Mouse (Mus musculus) hindbrain, postnatal 0 days (tissue): ENCODE data around the gene Gpx7. TPM values are rescaled to one million over a fixed set of nuclear protein-coding genes. Genes with fewer than 3 reads are reported as not detected.
"Not testable (repeated sequence)": the region's sequence is repeated elsewhere in the genome, so short reads cannot be mapped to it uniquely, and the experiment has no call there.

Experiments
- ATAC-seq: fragments of 200-750 bp; cut with Nextera tagmentation; 2 replicates; pipeline ENCODE4 v1.8.0; 2017; ENCODE audit warnings: mild to moderate bottlenecking, moderate TSS enrichment, moderate library complexity
- DNase-seq: peaks from one replicate; pipeline ENCODE4 v3.0.0-alpha.2; 2015; ENCODE audit warnings: low spot score
- H3K27ac ChIP-seq: fragments of 300-500 bp; sonication (generic); 2 replicates; pipeline ENCODE4 v1.5.1; 2014; ENCODE audit warnings: mild to moderate bottlenecking
- H3K27me3 ChIP-seq: fragments of 300-500 bp; sonication (generic); 2 replicates; pipeline ENCODE4 v1.6.1; 2014; ENCODE audit warnings: low read length, mixed read lengths; ENCODE audit not compliant: insufficient read depth
- H3K36me3 ChIP-seq: fragments of 300-500 bp; sonication (generic); 2 replicates; pipeline ENCODE4 v1.6.1; 2014; ENCODE audit warnings: low read length, mixed read lengths; ENCODE audit not compliant: insufficient read depth
- H3K4me1 ChIP-seq: fragments of 300-500 bp; sonication (generic); 2 replicates; pipeline ENCODE4 v1.6.1; 2014; ENCODE audit warnings: antibody characterized with exemption, low read length, mixed read lengths; ENCODE audit not compliant: insufficient read depth
- H3K4me2 ChIP-seq: fragments of 300-500 bp; sonication (generic); 2 replicates; pipeline ENCODE4 v1.6.1; 2014; ENCODE audit warnings: low read depth, mild to moderate bottlenecking, low read length, moderate library complexity, mixed read lengths
- H3K4me3 ChIP-seq: fragments of 300-500 bp; sonication (generic); 2 replicates; pipeline ENCODE4 v1.5.1; 2014; ENCODE audit warnings: low read length
- H3K9ac ChIP-seq: fragments of 300-500 bp; sonication (generic); replicated peaks from 2 replicates; pipeline ENCODE4 v1.6.1; 2014; ENCODE audit warnings: mild to moderate bottlenecking, low read length, moderate library complexity, mixed read lengths
- H3K9me3 ChIP-seq: fragments of 300-500 bp; sonication (generic); 2 replicates; pipeline ENCODE4 v1.6.1; 2016; ENCODE audit warnings: low read length, mixed read lengths
- CTCF ChIP-seq: IDR thresholded peaks from 2 replicates; pipeline ENCODE4 v1.5.1; 2016; ENCODE audit warnings: antibody characterized with exemption, control low read depth, low read depth
- WGBS: fragments of 180-500 bp; shearing (Covaris S2); extraction: QIAGEN DNeasy Blood & Tissue Kit; methylation state at CpG from one replicate; pipeline ENCODE4 v1.1.7; 2014; 5-methylcytosine and 5-hydroxymethylcytosine counted together
- polyA plus RNA-seq: library from polyadenylated mRNA; unstranded; fragments of >200 nt; fragmentation: Nextera tagmentation; extraction: Ambion mirVana; gene quantifications from 2 replicates; pipeline ENCODE4 v1.2.1, GENCODE M21; 2015
- total RNA-seq: library from RNA; depleted of rRNA; stranded (reverse); fragments of >200 nt; gene quantifications from 2 replicates; pipeline ENCODE4 v1.2.3, GENCODE M21; 2014

Gpx7 gene
- total and polyA plus RNA-seq, 2 experiments from 2014 or later, result 36.5 to 38.6 TPM

DNA sequence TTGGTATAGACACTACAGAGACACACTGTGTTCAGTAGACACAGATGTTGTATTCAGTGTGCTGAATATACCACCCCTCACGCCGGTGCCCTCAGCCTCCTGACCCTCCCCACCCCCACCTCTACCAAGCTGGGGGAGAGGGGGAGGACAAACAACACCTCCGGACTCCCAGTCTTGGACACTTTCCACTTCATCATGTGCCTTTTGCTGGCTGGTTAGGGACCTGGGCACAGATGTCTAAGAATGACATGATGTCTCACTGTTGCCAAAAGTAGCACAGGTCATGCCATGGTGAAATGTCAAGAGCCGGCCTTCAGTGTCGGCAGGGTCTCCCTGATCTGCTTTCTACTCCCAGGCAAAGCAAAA, 42.7 kb downstream of the Gpx7 start:
- no peak for TF ChIP-seq CTCF
- WGBS, result 15% methylated on average over 5 of the region's 5 CpGs
- Histone ChIP-seq H3K27ac (no peak overlapping the region), H3K9me3 (no peaks in the 10 kb centered on the region), H3K4me1 (peaks cover 16% of the 10 kb centered on the region), H3K36me3 (no peaks in the 10 kb centered on the region), H3K4me2 (no peak overlapping the region), H3K4me3 (no peak overlapping the region), H3K9ac (no peak overlapping the region), H3K27me3 (no peaks in the 10 kb centered on the region)
- DNase-seq, result no peak
- ATAC-seq, result no peak

DNA sequence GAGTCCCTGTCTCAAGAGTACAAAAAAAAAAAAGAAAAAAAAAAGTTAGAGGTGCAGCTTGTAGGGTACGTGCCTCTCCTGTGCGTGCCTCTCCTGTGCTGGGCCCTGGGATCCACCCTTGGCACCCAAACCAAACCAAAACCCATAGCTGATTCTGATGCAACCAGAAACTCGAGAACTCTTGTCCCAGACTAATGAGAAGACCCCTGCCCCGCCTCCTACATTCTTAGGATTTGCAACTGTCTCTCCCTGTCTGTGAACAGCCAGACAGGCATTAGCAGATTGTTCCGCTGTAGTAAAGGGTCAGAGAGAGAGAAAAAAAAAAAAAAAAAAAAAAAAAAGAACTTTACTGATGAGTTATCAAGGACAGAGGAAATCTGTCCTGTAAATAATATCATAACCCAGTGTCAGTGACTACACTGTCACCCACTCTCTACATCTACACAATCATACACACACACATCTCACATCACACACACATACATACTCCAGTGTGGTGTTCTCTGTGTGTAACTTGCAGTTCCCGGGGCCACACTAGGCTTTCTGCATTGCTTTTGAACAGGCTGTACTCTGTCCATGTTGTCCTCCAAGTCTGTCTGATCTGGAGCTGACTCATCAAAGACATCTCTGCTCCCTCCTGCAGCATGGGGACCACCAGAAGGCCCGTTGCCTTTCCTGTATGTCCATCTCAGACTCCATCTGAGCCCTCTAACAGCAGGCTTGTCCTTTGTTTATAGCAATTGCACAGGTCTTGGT, 43.2 kb downstream of the Gpx7 start:
- 0 out of 2 replicates have a peak overlapping the region, but pooled peaks have one; percentile 6 for H3K4me2 ChIP-seq
- WGBS, result 24% methylated on average over 7 of the region's 7 CpGs

DNA sequence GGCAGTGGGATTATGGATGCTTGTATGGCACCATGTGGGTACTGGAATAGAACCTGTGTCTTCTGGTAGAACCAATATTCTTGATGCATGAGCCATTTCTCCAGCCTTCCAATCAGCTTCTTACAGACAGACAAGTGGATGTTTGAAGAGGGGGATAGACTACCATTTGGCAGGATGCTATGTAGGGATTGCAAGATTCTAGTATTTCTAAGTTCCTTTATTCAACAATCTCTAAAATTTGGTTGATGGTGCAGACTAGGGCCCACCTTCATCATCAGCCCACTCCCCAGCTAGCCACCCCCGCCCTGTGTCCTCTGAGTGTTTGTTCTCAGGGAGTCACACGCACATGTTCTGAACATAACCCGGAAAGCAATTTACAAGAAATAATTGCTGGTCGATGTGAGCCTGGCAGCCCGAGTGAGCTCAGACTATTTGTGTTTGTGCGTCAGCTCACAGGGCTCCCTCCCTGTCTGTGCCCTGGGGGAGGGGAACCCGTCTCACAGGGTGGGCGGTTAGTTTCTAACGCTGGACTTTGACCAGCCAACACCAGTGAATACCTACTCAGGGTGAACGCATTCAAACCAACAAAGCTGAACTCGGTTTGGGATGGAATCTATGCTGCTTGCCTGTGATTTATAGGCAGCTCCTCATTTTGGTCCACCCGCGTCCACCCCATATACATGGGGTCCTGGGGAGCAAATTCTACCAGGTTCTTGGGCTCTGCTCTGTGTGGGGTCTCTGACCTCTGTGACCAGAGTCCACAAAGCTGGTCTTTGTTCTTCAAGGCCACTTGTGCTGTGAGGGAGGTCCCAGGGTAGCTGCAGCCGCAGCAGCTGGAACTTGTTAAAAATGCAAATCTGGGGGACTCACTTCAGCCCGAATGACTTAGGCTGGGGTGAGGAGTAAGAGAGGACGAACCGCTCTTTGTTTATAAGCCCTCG, 44.2 kb downstream of the Gpx7 start:
- Histone ChIP-seq H3K4me3 (no peak overlapping the region), H3K27me3 (no peaks in the 10 kb centered on the region), H3K9me3 (no peaks in the 10 kb centered on the region), H3K36me3 (no peaks in the 10 kb centered on the region), H3K4me2 (peak overlapping the region; percentile 6; the same call in 1 of the 2 replicates), H3K9ac (peak overlapping the region; percentile 31; the same call in 1 of the 2 replicates), H3K4me1 (peaks cover 16% of the 10 kb centered on the region), H3K27ac (peak overlapping the region; percentile 51; the same call in 1 of the 2 replicates)
- TF ChIP-seq CTCF, result no peak
- ATAC-seq (peak; percentile 55; the same call in 1 of the 2 replicates), DNase-seq (peak; percentile 53)
- WGBS, result 12% methylated on average over 18 of the region's 18 CpGs

More for the DNA sequence above, 43.2 kb downstream of the Gpx7 start:
- Histone ChIP-seq H3K9me3 (no peaks in the 10 kb centered on the region), H3K4me1 (peaks cover 16% of the 10 kb centered on the region), H3K36me3 (no peaks in the 10 kb centered on the region), H3K27ac (0 out of 2 replicates have a peak overlapping the region, but pooled peaks have one; percentile 51), H3K4me3 (no peak overlapping the region), H3K27me3 (no peaks in the 10 kb centered on the region), H3K9ac (no peak overlapping the region)
- DNase-seq, result no peak
- ATAC-seq, result no peak
- TF ChIP-seq CTCF, result no peak

DNA sequence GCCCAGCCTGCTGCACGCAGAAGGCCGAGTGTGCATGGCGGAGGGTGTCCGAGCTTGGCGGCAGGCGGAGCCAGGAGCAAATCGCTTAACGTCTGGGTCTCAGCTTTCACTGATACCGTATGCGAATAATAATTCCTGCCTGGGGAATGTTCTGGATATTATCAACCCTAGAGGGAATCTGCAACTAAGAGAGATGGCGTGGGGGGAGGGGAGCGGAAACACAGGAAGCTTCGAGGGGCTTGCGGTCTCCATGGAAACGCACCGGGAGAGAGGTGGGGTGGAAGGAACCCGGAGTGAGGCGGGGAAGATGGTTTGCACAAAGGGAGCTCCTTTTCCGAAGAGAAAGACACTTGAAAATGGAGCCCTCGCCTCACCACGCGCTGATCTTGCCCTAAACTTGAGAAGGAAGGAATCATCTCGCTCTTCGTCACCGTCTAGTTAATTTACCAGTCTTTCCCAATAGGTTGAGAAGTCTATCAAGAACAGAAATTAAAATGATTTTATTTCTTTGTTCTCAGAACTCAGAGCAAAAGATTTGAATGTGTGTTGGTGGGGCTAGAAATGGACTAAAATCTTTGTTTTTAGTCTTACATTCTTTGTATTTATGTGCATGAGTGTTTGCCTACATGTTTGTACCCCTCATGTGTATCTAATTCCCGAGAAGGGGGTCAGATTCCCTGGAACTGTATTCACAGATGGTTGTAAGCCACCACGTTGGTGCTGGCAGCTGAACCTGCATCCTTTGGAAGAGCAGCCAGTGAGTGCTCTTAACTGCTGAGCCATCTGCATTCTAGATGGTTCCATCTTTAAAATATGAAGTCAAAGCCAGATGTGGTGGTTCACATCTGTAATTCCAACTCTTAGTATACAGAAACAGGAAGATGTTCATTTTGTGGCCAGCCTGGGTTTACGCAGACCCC, 46.4 kb downstream of the Gpx7 start:
- ATAC-seq (peak; percentile 87), DNase-seq (peak; percentile 95)
- Histone ChIP-seq H3K4me3 (peak overlapping the region; percentile 15), H3K36me3 (no peaks in the 10 kb centered on the region), H3K9ac (peak overlapping the region; percentile 23), H3K4me1 (peaks cover 16% of the 10 kb centered on the region), H3K4me2 (peak overlapping the region; percentile 49), H3K9me3 (no peaks in the 10 kb centered on the region), H3K27ac (peak overlapping the region; percentile 86), H3K27me3 (no peaks in the 10 kb centered on the region)
- TF ChIP-seq CTCF, result peak; percentile 29
- WGBS, result 6% methylated on average over 28 of the region's 28 CpGs

- ATAC-seq (no peak), DNase-seq (no peak)
- H3K9ac ChIP-seq, result no peak overlapping the region
- no peak overlapping the region for H3K4me2 ChIP-seq
- 17% methylated on average over 4 of the region's 4 CpGs for WGBS
- H3K36me3 ChIP-seq, result no peaks in the 10 kb centered on the region
- no peaks in the 10 kb centered on the region for H3K27me3 ChIP-seq
- peak overlapping the region; percentile 86; the same call in 1 of the 2 replicates for H3K27ac ChIP-seq
- no peaks in the 10 kb centered on the region for H3K9me3 ChIP-seq
- H3K4me3 ChIP-seq, result no peak overlapping the region
- TF ChIP-seq CTCF, result no peak
- H3K4me1 ChIP-seq, result peaks cover 16% of the 10 kb centered on the region
These were observed 48.3 kb downstream of the Gpx7 start for GRCm38 (mm10) chr4:108358498-108358897.

DNA sequence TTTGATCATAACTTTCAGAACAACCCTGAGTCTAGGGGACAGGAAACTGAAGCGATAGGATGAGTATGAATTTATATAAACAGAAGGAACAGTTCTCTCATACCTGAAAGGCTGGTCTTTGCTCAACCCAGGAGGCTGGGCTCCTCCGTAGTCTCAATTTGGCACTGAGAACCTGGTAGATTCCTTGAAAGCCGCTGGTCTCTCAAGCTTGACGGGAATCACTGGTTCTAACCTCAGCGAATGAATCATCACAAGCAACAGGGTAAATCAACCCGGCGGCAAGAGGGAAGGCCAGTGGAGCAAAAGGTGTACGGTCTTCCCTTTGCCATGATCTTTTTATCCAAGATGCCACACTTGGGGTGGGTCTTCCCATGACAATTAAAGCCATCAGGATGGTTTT, 49.3 kb downstream of the Gpx7 start:
- no peaks in the 10 kb centered on the region for H3K9me3 ChIP-seq
- no peak for ATAC-seq
- no peaks in the 10 kb centered on the region for H3K27me3 ChIP-seq
- H3K4me3 ChIP-seq, result no peak overlapping the region
- H3K9ac ChIP-seq, result no peak overlapping the region
- H3K27ac ChIP-seq, result no peak overlapping the region
- H3K36me3 ChIP-seq, result no peaks in the 10 kb centered on the region
- no peak for DNase-seq
- no peak overlapping the region for H3K4me2 ChIP-seq
- WGBS, result 94% methylated on average over 8 of the region's 8 CpGs
- peaks cover 11% of the 10 kb centered on the region for H3K4me1 ChIP-seq
- TF ChIP-seq CTCF, result no peak

- H3K4me3 ChIP-seq, ATAC-seq, H3K27ac ChIP-seq, H3K36me3 ChIP-seq, H3K27me3 ChIP-seq, H3K4me2 ChIP-seq, H3K4me1 ChIP-seq, H3K9ac ChIP-seq, H3K9me3 ChIP-seq, DNase-seq: not testable (repeated sequence)
These were observed 53.2 kb downstream of the Gpx7 start for GRCm38 (mm10) chr4:108353591-108353990.
